Mouse (Mus musculus): ENCODE results near the gene Hps1.

DNA sequence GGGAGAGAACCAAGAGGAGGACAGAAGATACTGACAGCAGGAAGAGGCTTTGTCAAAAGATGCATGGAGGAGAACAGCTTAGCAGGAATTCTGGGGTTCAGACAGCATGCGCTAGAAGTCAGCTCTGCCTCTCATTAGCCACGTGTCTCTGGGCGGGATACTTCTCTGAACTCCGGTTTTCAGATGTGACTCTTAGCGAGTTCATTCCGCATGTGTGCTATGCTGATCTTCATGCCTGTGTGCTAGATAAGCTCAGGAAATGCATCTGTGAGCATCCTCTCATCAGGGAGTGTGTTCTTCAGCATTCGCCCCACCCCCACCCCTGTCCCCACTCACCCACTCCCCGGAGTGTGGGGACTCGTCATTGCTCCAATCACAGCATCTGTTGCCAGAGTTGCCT lies 42.0 kb downstream of the Hps1 start:
- TF ChIP-seq CTCF (IDR thresholded peaks at IDR 0.05; ENCODE audit: low read depth, low read length), result no peak
- TF ChIP-seq POLR2A (IDR thresholded peaks at IDR 0.05; ENCODE audit: insufficient read depth, low read length), result no peak
- TF ChIP-seq EP300 (IDR thresholded peaks at IDR 0.05; ENCODE audit: insufficient read depth, low read depth, low read length), result no peak
